In genomic region chr16:36665782-36666181, GRCm38 (mm10) we compare ENCODE assay signal across 12 mouse cellular contexts. TPM values are rescaled to one million over a fixed set of nuclear protein-coding genes. Genes with fewer than 3 reads are reported as not detected.
A peak's percentile ranks its signal among the peaks of the same experiment; 100 is the strongest.
DNase-seq lines count a peak whose midpoint lies in the region; ATAC-seq lines count a peak whose summit lies in the region.
"Had no signal": no experiment of that assay in that cellular context is flagged by ENCODE, and none has a peak within 500 bp of the region (broad histone marks: within the 10 kb centered on the region; RNA-seq: fewer than 3 reads in every experiment).

Gene Cd86, minus strand, starts transcription at chr16:36666081.

- H3K9ac ChIP-seq in midbrain, embryonic 14.5 days (replicated peaks; ENCODE audit: low read length), result no peak within 1 kb of the TSS
- H3K9ac ChIP-seq: heart, embryonic 13.5 days; limb, embryonic 15.5 days had no signal

- H3K4me1 ChIP-seq in brown adipose tissue, adult 24 weeks (ENCODE audit: control insufficient read depth, insufficient read depth, insufficient read length, low read length), result no peaks in the 10 kb centered on the region
- no peaks in the 10 kb centered on the region for H3K4me1 ChIP-seq in midbrain, embryonic 14.5 days (ENCODE audit: control insufficient read depth, insufficient read depth, low read length)
- H3K4me1 ChIP-seq: heart, embryonic 13.5 days; limb, embryonic 15.5 days had no signal

- H3K27ac ChIP-seq in brown adipose tissue, adult 24 weeks (replicated peaks; ENCODE audit: low read depth, low read length), result peak within 1 kb of the TSS; percentile 28; the same call in 1 of the 2 replicates
- no peak within 1 kb of the TSS for H3K27ac ChIP-seq in midbrain, embryonic 14.5 days (replicated peaks; ENCODE audit: low read depth, low read length)
- H3K27ac ChIP-seq: heart, embryonic 13.5 days; limb, embryonic 15.5 days had no signal

- 91% methylated on average over 13 of the region's 13 CpGs for WGBS in midbrain, embryonic 14.5 days

- H3K4me2 ChIP-seq in midbrain, embryonic 14.5 days (ENCODE audit: low read length), result no peak within 1 kb of the TSS
- H3K4me2 ChIP-seq: heart, embryonic 13.5 days; limb, embryonic 15.5 days had no signal

- no peaks in the 10 kb centered on the region for H3K36me3 ChIP-seq in midbrain, embryonic 14.5 days (ENCODE audit: control insufficient read depth, insufficient read depth, low read length)
- H3K36me3 ChIP-seq: heart, embryonic 13.5 days; limb, embryonic 15.5 days had no signal

- no peak for DNase-seq in thymus, postnatal 0 days (ENCODE audit: low spot score)
- DNase-seq in thymus, postnatal 25 days, result no peak
- DNase-seq in spleen, postnatal 4 days (ENCODE audit: low spot score in 2 of 2), result peak; percentile 29 to 69
- no peak for DNase-seq in layer of hippocampus, postnatal 25 days (ENCODE audit: extremely low spot score in 1 of 2, low spot score in 1 of 2)
- DNase-seq in midbrain, embryonic 14.5 days, result no peak
- no peak for DNase-seq in frontal cortex, adult 2 months (ENCODE audit: extremely low spot score in 1 of 2, low spot score in 1 of 2)
- DNase-seq: cerebellum, adult 2 months had no signal

- H3K4me3 ChIP-seq in brown adipose tissue, adult 24 weeks (ENCODE audit: insufficient read depth, low read depth, low read length), result peak within 1 kb of the TSS; percentile 27
- no peak within 1 kb of the TSS for H3K4me3 ChIP-seq in midbrain, embryonic 14.5 days (replicated peaks; ENCODE audit: low read depth, low read length)
- H3K4me3 ChIP-seq: heart, embryonic 13.5 days; limb, embryonic 15.5 days; myocyte had no signal

- peak; percentile 86 for ATAC-seq in megakaryocyte, adult 5-6 weeks (ENCODE audit: poor library complexity, severe bottlenecking)
- ATAC-seq in midbrain, embryonic 14.5 days (ENCODE audit: low FRiP score, low TSS enrichment), result no peak

- H3K27me3 ChIP-seq in midbrain, embryonic 14.5 days (ENCODE audit: control insufficient read depth, insufficient read depth, low read length), result no peaks in the 10 kb centered on the region
- H3K27me3 ChIP-seq: heart, embryonic 13.5 days; limb, embryonic 15.5 days had no signal

- H3K9me3 ChIP-seq in midbrain, embryonic 14.5 days (ENCODE audit: control insufficient read depth, low read length), result no peaks in the 10 kb centered on the region
- H3K9me3 ChIP-seq: heart, embryonic 13.5 days; limb, embryonic 15.5 days had no signal

RNA-seq across cellular contexts. Expression of gene Cd86, which starts in this region (rescaled TPM):
- 10.1 and 10.9 TPM in 2 replicates for polyA plus RNA-seq in thymus, postnatal 0 days (2015; fragmentation: Nextera tagmentation; extraction: Ambion mirVana)
- 4.8 and 5.0 TPM in 2 replicates for polyA plus RNA-seq in brown adipose tissue, adult 24 weeks (2012; ENCODE audit: insufficient read depth, insufficient read length, missing spikeins)
- total RNA-seq in megakaryocyte, adult 5-6 weeks (2015), result 31.9 and 32.8 TPM in 2 replicates
- total RNA-seq in megakaryocyte, adult 5-6 weeks (2017), result 28.1 and 39.5 TPM in 2 replicates
- 1 to 10 TPM; 1.0 to 1.1 TPM for total RNA-seq in layer of hippocampus, postnatal 25 days (2021)
- 0.47 and 2.0 TPM in 2 replicates for polyA plus RNA-seq in midbrain, embryonic 14.5 days (2014; fragmentation: Nextera tagmentation; extraction: Ambion mirVana)
- polyA plus RNA-seq in frontal cortex, adult 2 months (2012; rRNA removed), result 2.0 and 2.5 TPM in 2 replicates
- polyA plus RNA-seq: myocyte had no signal

Comparison
In these comparisons a context has a peak if more than half of its experiments do, and no peak if none do; other contexts are left out.
1. RNA of gene Cd86 (total RNA-seq): 28.1 to 39.5 TPM in megakaryocyte, adult 5-6 weeks; 1.0 to 1.1 TPM in layer of hippocampus, postnatal 25 days; every median in the first group is over 10 times any median in the second.
2. DNase-seq: peak in spleen, postnatal 4 days (2 of 2); none in thymus, postnatal 0 days (single experiment), thymus, postnatal 25 days (single experiment), layer of hippocampus, postnatal 25 days (0 of 2), midbrain, embryonic 14.5 days (single experiment) and frontal cortex, adult 2 months (0 of 2).